Mouse (Mus musculus) heart, adult 2 months (tissue): Measurements from ENCODE around the gene Tfpi.

ENCODE experiments used
- EP300 ChIP-seq: fragments of 200-500 bp; IDR thresholded peaks from 2 replicates; pipeline ENCODE4 v1.6.1; 2011; ENCODE audit warnings: low read depth, low read length, control low read depth; ENCODE audit not compliant: insufficient read depth
- POLR2A ChIP-seq: fragments of 200-500 bp; IDR thresholded peaks from 2 replicates; pipeline ENCODE4 v1.6.1; 2011; ENCODE audit warnings: mild to moderate bottlenecking, low read depth, low read length, control low read depth; ENCODE audit not compliant: insufficient read depth

- TF ChIP-seq EP300 = peak; percentile 87
- TF ChIP-seq POLR2A = peak; percentile 99
Measured at GRCm38 (mm10) chr2:84425138-84425537, 51.4 kb downstream of the Tfpi start, which contains the start of gene Calcrl.
